Mouse (Mus musculus) activated CD4-positive, CD25-positive, alpha-beta regulatory T cell (primary cell): Measurements from ENCODE around the gene Dop1a. TPM values are rescaled to one million over a fixed set of nuclear protein-coding genes. Genes with fewer than 3 reads are reported as not detected.

Source experiments
- polyA plus RNA-seq, 2 experiments: library from polyadenylated mRNA; unstranded; fragments of 100-300 nt; shearing (Covaris generic); gene quantifications; one replicate each; pipeline ENCODE4 v1.2.1; 2017

Gene Dop1a
- polyA plus RNA-seq: 10 to 100 TPM; 25.3 to 35.3 TPM

GRCm38 (mm10) chr9:86466990-86467870, at the start of gene Dop1a:
TSS of gene Dop1a (plus strand) at chr9:86467154.

GRCm38 (mm10) chr9:86464151-86465105, 2.5 kb upstream of the Dop1a start, which contains the start of gene Ube2cbp:
TSS of gene Ube2cbp (minus strand) at chr9:86464950.

GRCm38 (mm10) chr9:86571540-86572135, 104.7 kb downstream of the Dop1a start, which contains the start of the genes Pgm3 and Rwdd2a:
TSS of gene Pgm3 (minus strand) at chr9:86571842.
TSS of gene Rwdd2a (plus strand) at chr9:86571991.

Other genes starting within 250 kb of the Dop1a start
- 1 to 10 TPM; 2.5 to 4.1 TPM for gene Ube2cbp, start 2.2 kb upstream of the Dop1a start, polyA plus RNA-seq
- 10 to 100 TPM; 15.2 to 20.9 TPM for gene Pgm3, start 104.7 kb downstream of the Dop1a start, polyA plus RNA-seq
- 1 to 10 TPM; 3.6 to 4.0 TPM for gene Rwdd2a, start 104.8 kb downstream of the Dop1a start, polyA plus RNA-seq
- gene Me1, start 228.8 kb downstream of the Dop1a start, polyA plus RNA-seq: under 1 TPM in 1 of 2 experiments, not detected in 1; 0.11 TPM